Mouse (Mus musculus) forebrain, embryonic 14.5 days (tissue): Measurements from ENCODE around the gene Cd38. TPM values are rescaled to one million over a fixed set of nuclear protein-coding genes. Genes with fewer than 3 reads are reported as not detected.
A peak's percentile ranks its signal among the peaks of the same experiment; 100 is the strongest.
"Not testable (repeated sequence)": the region's sequence is repeated elsewhere in the genome, so short reads cannot be mapped to it uniquely, and the experiment has no call there.

Experiments
- ATAC-seq: fragments of 200-750 bp; cut with Nextera tagmentation; 2 replicates; pipeline ENCODE4 v1.8.0; 2017; ENCODE audit warnings: mild to moderate bottlenecking, moderate library complexity
- DNase-seq: peaks from one replicate; pipeline ENCODE4 v3.0.0-alpha.2; 2015; ENCODE audit warnings: low spot score
- H3K27ac ChIP-seq: fragments of 300-500 bp; sonication (generic); 2 replicates; pipeline ENCODE4 v1.5.1; 2014; ENCODE audit warnings: low read depth, mild to moderate bottlenecking, control low read depth, low read length, moderate library complexity
- H3K27me3 ChIP-seq: fragments of 300-500 bp; sonication (generic); replicated peaks from 2 replicates; pipeline ENCODE4 v1.6.1; 2014; ENCODE audit warnings: low read length, control low read depth, mixed read lengths; ENCODE audit not compliant: control insufficient read depth, insufficient read depth
- H3K36me3 ChIP-seq: fragments of 300-500 bp; sonication (generic); 2 replicates; pipeline ENCODE4 v1.6.1; 2014; ENCODE audit warnings: low read length, control low read depth; ENCODE audit not compliant: control insufficient read depth, insufficient read depth
- H3K4me1 ChIP-seq: fragments of 300-500 bp; sonication (generic); 2 replicates; pipeline ENCODE4 v1.6.1; 2014; ENCODE audit warnings: antibody characterized with exemption, low read length, control low read depth; ENCODE audit not compliant: control insufficient read depth, insufficient read depth
- H3K4me2 ChIP-seq: fragments of 300-500 bp; sonication (generic); 2 replicates; pipeline ENCODE4 v1.6.1; 2014; ENCODE audit warnings: mild to moderate bottlenecking, control low read depth, low read length
- H3K4me3 ChIP-seq: fragments of 300-500 bp; sonication (generic); 2 replicates; pipeline ENCODE4 v1.5.1; 2014; ENCODE audit warnings: low read depth, low read length, control low read depth
- H3K9ac ChIP-seq: fragments of 300-500 bp; sonication (generic); 2 replicates; pipeline ENCODE4 v1.6.1; 2014; ENCODE audit warnings: mild to moderate bottlenecking, low read length, control low read depth, moderate library complexity
- H3K9me3 ChIP-seq: fragments of 300-500 bp; sonication (generic); replicated peaks from 2 replicates; pipeline ENCODE4 v1.6.1; 2016; ENCODE audit warnings: low read length, control low read depth, mixed read lengths; ENCODE audit not compliant: control insufficient read depth
- WGBS: fragments of 180-500 bp; shearing (Covaris S2); extraction: QIAGEN DNeasy Blood & Tissue Kit; methylation state at CpG from one replicate; pipeline ENCODE4 v1.1.7; 2014; 5-methylcytosine and 5-hydroxymethylcytosine counted together
- polyA plus RNA-seq: library from polyadenylated mRNA; unstranded; fragments of >200 nt; fragmentation: Nextera tagmentation; extraction: Ambion mirVana; gene quantifications from 2 replicates; pipeline ENCODE4 v1.2.1, GENCODE M21; 2014

Cd38 gene
- polyA plus RNA-seq, 1 experiment from 2014 or later: 2.8 TPM

- no peaks in the 10 kb centered on the region for H3K36me3 ChIP-seq
- no peak overlapping the region for H3K4me3 ChIP-seq
- H3K4me1 ChIP-seq: no peaks in the 10 kb centered on the region
- H3K9ac ChIP-seq: no peak overlapping the region
- no peak for ATAC-seq
- no peak overlapping the region for H3K4me2 ChIP-seq
- H3K27ac ChIP-seq: no peak overlapping the region
- WGBS: 92% methylated on average over 3 of the region's 3 CpGs
- no peaks in the 10 kb centered on the region for H3K27me3 ChIP-seq
- H3K9me3 ChIP-seq: no peaks in the 10 kb centered on the region
- DNase-seq: no peak
These were observed 36.3 kb downstream of the Cd38 start for GRCm38 (mm10) chr5:43904685-43905084.

- Histone ChIP-seq H3K36me3 (no peaks in the 10 kb centered on the region), H3K9ac (no peak overlapping the region), H3K4me1 (no peaks in the 10 kb centered on the region), H3K4me3 (no peak overlapping the region), H3K27ac (no peak overlapping the region), H3K27me3 (no peaks in the 10 kb centered on the region), H3K9me3 (no peaks in the 10 kb centered on the region), H3K4me2 (no peak overlapping the region)
- ATAC-seq (no peak), DNase-seq (no peak)
- WGBS: 76% methylated on average over 9 of the region's 9 CpGs
These were observed 40.9 kb downstream of the Cd38 start for GRCm38 (mm10) chr5:43909213-43909612.

- H3K9me3 ChIP-seq: no peaks in the 10 kb centered on the region
- H3K4me3 ChIP-seq: no peak overlapping the region
- H3K4me2 ChIP-seq: no peak overlapping the region
- ATAC-seq (no peak), DNase-seq (no peak)
- WGBS: 92% methylated on average over 6 of the region's 6 CpGs
- H3K27me3 ChIP-seq: no peaks in the 10 kb centered on the region
- no peaks in the 10 kb centered on the region for H3K4me1 ChIP-seq
- no peak overlapping the region for H3K27ac ChIP-seq
- H3K9ac ChIP-seq: no peak overlapping the region
- H3K36me3 ChIP-seq: no peaks in the 10 kb centered on the region
These were observed 41.7 kb downstream of the Cd38 start for GRCm38 (mm10) chr5:43910006-43910405.

- H3K36me3 ChIP-seq, ATAC-seq, H3K27me3 ChIP-seq, H3K4me1 ChIP-seq, H3K9me3 ChIP-seq, H3K9ac ChIP-seq, DNase-seq, H3K27ac ChIP-seq, H3K4me2 ChIP-seq, H3K4me3 ChIP-seq: not testable (repeated sequence)
- 98% methylated on average over 4 of the region's 4 CpGs for WGBS
These were observed 44.5 kb downstream of the Cd38 start, which contains the start of gene Gm7879 for GRCm38 (mm10) chr5:43912844-43913243. Gm7879 (plus strand) TSS chr5:43913144.

- H3K4me2 ChIP-seq: no peak overlapping the region
- no peaks in the 10 kb centered on the region for H3K36me3 ChIP-seq
- H3K27ac ChIP-seq: no peak overlapping the region
- WGBS: 92% methylated on average over 4 of the region's 4 CpGs
- no peaks in the 10 kb centered on the region for H3K9me3 ChIP-seq
- ATAC-seq (no peak), DNase-seq (no peak)
- H3K27me3 ChIP-seq: no peaks in the 10 kb centered on the region
- H3K4me1 ChIP-seq: no peaks in the 10 kb centered on the region
- H3K9ac ChIP-seq: no peak overlapping the region
- no peak overlapping the region for H3K4me3 ChIP-seq
These were observed 47.0 kb downstream of the Cd38 start for GRCm38 (mm10) chr5:43915261-43915886.

- 92% methylated on average over 11 of the region's 11 CpGs for WGBS
- no peak overlapping the region for H3K4me3 ChIP-seq
- H3K27ac ChIP-seq: no peak overlapping the region
- ATAC-seq (no peak), DNase-seq (no peak)
- no peaks in the 10 kb centered on the region for H3K36me3 ChIP-seq
- H3K9me3 ChIP-seq: no peaks in the 10 kb centered on the region
- H3K4me2 ChIP-seq: no peak overlapping the region
- H3K27me3 ChIP-seq: no peaks in the 10 kb centered on the region
- H3K9ac ChIP-seq: no peak overlapping the region
- H3K4me1 ChIP-seq: no peaks in the 10 kb centered on the region
These were observed 53.5 kb downstream of the Cd38 start for GRCm38 (mm10) chr5:43921877-43922276.

- no peaks in the 10 kb centered on the region for H3K9me3 ChIP-seq
- H3K4me2 ChIP-seq: no peak overlapping the region
- no peaks in the 10 kb centered on the region for H3K27me3 ChIP-seq
- peak; percentile 24 for DNase-seq
- no peaks in the 10 kb centered on the region for H3K4me1 ChIP-seq
- no peaks in the 10 kb centered on the region for H3K36me3 ChIP-seq
- H3K27ac ChIP-seq: no peak overlapping the region
- no peak for ATAC-seq
- WGBS: 38% methylated on average over 4 of the region's 4 CpGs
- no peak overlapping the region for H3K4me3 ChIP-seq
- no peak overlapping the region for H3K9ac ChIP-seq
These were observed 55.6 kb downstream of the Cd38 start for GRCm38 (mm10) chr5:43923933-43924332.

- H3K4me3 ChIP-seq: no peak overlapping the region
- no peak for ATAC-seq
- no peaks in the 10 kb centered on the region for H3K4me1 ChIP-seq
- H3K9me3 ChIP-seq: no peaks in the 10 kb centered on the region
- H3K27me3 ChIP-seq: no peaks in the 10 kb centered on the region
- H3K36me3 ChIP-seq: no peaks in the 10 kb centered on the region
- DNase-seq: no peak
- H3K4me2 ChIP-seq: no peak overlapping the region
- H3K9ac ChIP-seq: no peak overlapping the region
- no peak overlapping the region for H3K27ac ChIP-seq
These were observed 59.4 kb downstream of the Cd38 start for GRCm38 (mm10) chr5:43927729-43928128.

- Histone ChIP-seq H3K9me3 (no peaks in the 10 kb centered on the region), H3K27ac (no peak overlapping the region), H3K36me3 (no peaks in the 10 kb centered on the region), H3K4me1 (no peaks in the 10 kb centered on the region), H3K9ac (no peak overlapping the region), H3K4me2 (no peak overlapping the region), H3K27me3 (no peaks in the 10 kb centered on the region), H3K4me3 (no peak overlapping the region)
- 51% methylated on average over 2 of the region's 2 CpGs for WGBS
- DNase-seq (no peak), ATAC-seq (no peak)
These were observed 64.9 kb downstream of the Cd38 start for GRCm38 (mm10) chr5:43933269-43933668.
